Mouse (Mus musculus): ENCODE measurements around the gene Mtrf1l.

Mtrf1l gene

GRCm38 (mm10) chr10:5823740-5824491 is at the start of gene Mtrf1l:
Gene Mtrf1l (minus strand): TSS chr10:5823910.
- peak; percentile 98 for DNase-seq

GRCm38 (mm10) chr10:5871081-5871480 is 47.4 kb upstream of the Mtrf1l start:
- no peak for DNase-seq

- DNase-seq: no peak
These were observed 44.4 kb upstream of the Mtrf1l start for GRCm38 (mm10) chr10:5867981-5868552.

- DNase-seq: no peak
These were observed 42.3 kb upstream of the Mtrf1l start for GRCm38 (mm10) chr10:5865996-5866395.

- DNase-seq: no peak
These were observed 39.0 kb upstream of the Mtrf1l start for GRCm38 (mm10) chr10:5862669-5863068.

GRCm38 (mm10) chr10:5860849-5861248 is 37.1 kb upstream of the Mtrf1l start:
- no peak for DNase-seq

GRCm38 (mm10) chr10:5859729-5860128 is 36.0 kb upstream of the Mtrf1l start:
- DNase-seq: peak; percentile 19 to 28

GRCm38 (mm10) chr10:5857996-5858549 is 34.4 kb upstream of the Mtrf1l start:
- no peak for DNase-seq

- DNase-seq: no peak
These were observed 29.7 kb upstream of the Mtrf1l start for GRCm38 (mm10) chr10:5853290-5853868.

GRCm38 (mm10) chr10:5846939-5847338 is 23.2 kb upstream of the Mtrf1l start:
- DNase-seq: no peak

- DNase-seq: peak; percentile 73
These were observed 17.7 kb upstream of the Mtrf1l start for GRCm38 (mm10) chr10:5841369-5841768.

- no peak for DNase-seq
These were observed 2.8 kb upstream of the Mtrf1l start for GRCm38 (mm10) chr10:5826336-5827025.

GRCm38 (mm10) chr10:5824779-5825178 is 1.1 kb upstream of the Mtrf1l start:
- peak; percentile 15 to 59 for DNase-seq

GRCm38 (mm10) chr10:5823291-5823739 is 395 bp downstream of the Mtrf1l start:
- no peak for DNase-seq

- DNase-seq: no peak
These were observed 4.9 kb downstream of the Mtrf1l start for GRCm38 (mm10) chr10:5818772-5819171.

- DNase-seq: no peak
These were observed 7.7 kb downstream of the Mtrf1l start for GRCm38 (mm10) chr10:5815968-5816367.

GRCm38 (mm10) chr10:5813724-5814123 is 10.0 kb downstream of the Mtrf1l start:
- no peak for DNase-seq

GRCm38 (mm10) chr10:5807683-5808082 is 16.0 kb downstream of the Mtrf1l start:
- DNase-seq: no peak

GRCm38 (mm10) chr10:5806996-5807395 is 16.7 kb downstream of the Mtrf1l start:
- DNase-seq: no peak

GRCm38 (mm10) chr10:5806416-5806815 is 17.3 kb downstream of the Mtrf1l start:
- no peak for DNase-seq

GRCm38 (mm10) chr10:5805731-5806307 is 17.9 kb downstream of the Mtrf1l start:
- peak; percentile 96 to 98 for DNase-seq

- peak; percentile 98 to 99 for DNase-seq
These were observed 18.4 kb downstream of the Mtrf1l start, which contains the start of gene Fbxo5 for GRCm38 (mm10) chr10:5805243-5805730. Gene Fbxo5 (minus strand): TSS chr10:5805600.

Measured in kidney, postnatal 4 days (tissue).